Mouse (Mus musculus): Measurements from ENCODE around the gene Lhfp. TPM values are rescaled to one million over a fixed set of nuclear protein-coding genes. Genes with fewer than 3 reads are reported as not detected.

Lhfp gene
- polyA plus RNA-seq, 1 experiment: 225 TPM

- Histone ChIP-seq H3K27ac (ENCODE audit: insufficient read depth, low read length) (no peak overlapping the region), H3K4me1 (ENCODE audit: control insufficient read depth, insufficient read depth, low read length) (no peaks in the 10 kb centered on the region), H3K4me3 (ENCODE audit: insufficient read depth, low read length) (no peak overlapping the region)
- no peak for TF ChIP-seq POLR2A (IDR thresholded peaks at IDR 0.05; ENCODE audit: low read depth, low read length)
- TF ChIP-seq CTCF (IDR thresholded peaks at IDR 0.05; ENCODE audit: borderline replicate concordance, insufficient read depth, low read length): no peak
Measured at GRCm38 (mm10) chr3:53291945-53292344, 250.6 kb downstream of the Lhfp start.

DNA sequence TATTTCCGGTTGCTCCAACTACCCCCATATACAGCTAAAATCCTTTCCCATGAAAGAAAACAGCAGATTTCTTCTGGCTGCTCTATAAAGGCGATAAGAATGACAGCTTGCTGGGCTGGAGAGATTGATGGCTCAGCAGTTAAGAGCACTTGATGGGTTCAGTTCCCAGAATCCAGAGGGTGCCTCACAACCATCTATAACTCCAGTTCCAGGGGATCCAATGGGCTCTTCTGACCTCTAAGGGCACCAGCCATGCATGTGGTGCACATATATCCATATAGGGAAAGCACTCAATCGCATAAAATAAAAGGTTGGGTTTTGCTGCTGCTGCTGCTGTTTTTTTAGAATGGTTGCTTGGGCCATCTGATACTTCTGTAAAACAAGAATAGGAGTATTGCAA, 251.1 kb downstream of the Lhfp start:
- no peaks in the 10 kb centered on the region for H3K4me1 ChIP-seq (ENCODE audit: control insufficient read depth, insufficient read depth, low read length)
- no peak overlapping the region for H3K27ac ChIP-seq (ENCODE audit: insufficient read depth, low read length)
- TF ChIP-seq CTCF (IDR thresholded peaks at IDR 0.05; ENCODE audit: borderline replicate concordance, insufficient read depth, low read length): no peak
- TF ChIP-seq POLR2A (IDR thresholded peaks at IDR 0.05; ENCODE audit: low read depth, low read length): no peak
- no peak overlapping the region for H3K4me3 ChIP-seq (ENCODE audit: insufficient read depth, low read length)

GRCm38 (mm10) chr3:53292979-53293378, 251.7 kb downstream of the Lhfp start:
- Histone ChIP-seq H3K4me1 (ENCODE audit: control insufficient read depth, insufficient read depth, low read length) (no peaks in the 10 kb centered on the region), H3K27ac (ENCODE audit: insufficient read depth, low read length) (no peak overlapping the region), H3K4me3 (ENCODE audit: insufficient read depth, low read length) (no peak overlapping the region)
- TF ChIP-seq CTCF (IDR thresholded peaks at IDR 0.05; ENCODE audit: borderline replicate concordance, insufficient read depth, low read length) (no peak), POLR2A (IDR thresholded peaks at IDR 0.05; ENCODE audit: low read depth, low read length) (no peak)

GRCm38 (mm10) chr3:53293901-53294433, 252.6 kb downstream of the Lhfp start:
- Histone ChIP-seq H3K4me3 (ENCODE audit: insufficient read depth, low read length) (no peak overlapping the region), H3K27ac (ENCODE audit: insufficient read depth, low read length) (no peak overlapping the region), H3K4me1 (ENCODE audit: control insufficient read depth, insufficient read depth, low read length) (no peaks in the 10 kb centered on the region)
- TF ChIP-seq CTCF (IDR thresholded peaks at IDR 0.05; ENCODE audit: borderline replicate concordance, insufficient read depth, low read length) (no peak), POLR2A (IDR thresholded peaks at IDR 0.05; ENCODE audit: low read depth, low read length) (no peak)

DNA sequence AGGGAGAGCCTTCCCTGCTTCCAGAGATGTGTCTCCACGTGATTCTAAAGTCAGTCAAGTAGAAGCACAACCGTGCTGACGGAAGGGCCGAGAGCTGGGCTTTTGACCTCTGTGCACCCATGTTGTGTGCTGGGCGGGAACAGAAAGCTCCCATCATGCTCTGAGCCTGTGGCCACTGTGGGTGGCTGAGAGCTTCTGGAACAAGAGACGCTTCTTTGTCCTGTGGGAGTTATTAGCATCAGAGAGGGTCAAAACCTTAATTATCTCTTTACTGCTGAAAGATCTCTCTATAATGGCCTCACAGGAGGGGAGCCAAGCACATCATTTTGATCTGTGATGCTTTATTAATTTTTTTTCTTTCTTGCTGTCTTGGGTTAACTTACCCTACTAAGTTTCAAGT, 253.5 kb downstream of the Lhfp start:
- no peaks in the 10 kb centered on the region for H3K4me1 ChIP-seq (ENCODE audit: control insufficient read depth, insufficient read depth, low read length)
- no peak overlapping the region for H3K27ac ChIP-seq (ENCODE audit: insufficient read depth, low read length)
- no peak overlapping the region for H3K4me3 ChIP-seq (ENCODE audit: insufficient read depth, low read length)
- no peak for TF ChIP-seq POLR2A (IDR thresholded peaks at IDR 0.05; ENCODE audit: low read depth, low read length)

GRCm38 (mm10) chr3:53301866-53302265, 260.5 kb downstream of the Lhfp start:
- H3K4me3 ChIP-seq (ENCODE audit: insufficient read depth, low read length): no peak overlapping the region

DNA sequence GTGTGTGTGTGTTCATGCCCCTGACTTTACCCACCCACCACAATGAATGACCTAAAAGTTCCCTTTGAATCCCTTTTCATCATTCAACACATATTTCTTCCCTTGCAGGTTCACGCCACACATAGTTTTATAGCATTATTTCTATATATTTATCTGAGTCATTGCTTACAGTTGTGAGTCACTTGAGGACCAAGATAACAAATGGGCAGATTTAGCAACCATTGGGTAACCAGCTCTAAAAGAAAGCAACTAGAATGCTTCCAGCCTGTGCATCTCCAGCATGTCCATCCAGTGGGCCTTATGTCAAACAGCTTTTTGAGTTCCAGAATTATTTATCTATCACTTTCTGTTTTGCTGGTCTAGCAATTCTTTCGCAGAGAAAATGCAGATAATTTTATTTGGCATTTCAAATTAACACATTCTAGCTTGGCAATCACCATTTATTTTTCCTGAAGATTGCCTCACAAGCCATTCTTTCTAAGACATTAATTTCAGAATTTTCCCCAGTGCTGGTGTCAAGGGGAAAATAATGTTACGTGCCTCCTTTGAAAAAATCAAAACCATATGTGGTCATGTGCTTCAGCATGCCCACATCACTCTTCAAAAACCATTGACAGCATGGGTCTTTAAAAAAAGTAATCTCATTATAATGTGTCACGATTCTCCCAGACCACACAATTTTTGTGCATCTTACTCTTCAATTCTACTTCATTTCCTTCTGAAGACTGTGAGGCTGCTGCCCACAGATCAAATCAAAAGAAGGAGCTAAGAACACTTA, 263.0 kb downstream of the Lhfp start:
- Histone ChIP-seq H3K4me1 (ENCODE audit: control insufficient read depth, insufficient read depth, low read length) (peaks cover 4% of the 10 kb centered on the region; the same call in 1 of the 2 replicates), H3K4me3 (ENCODE audit: insufficient read depth, low read length) (no peak overlapping the region), H3K27ac (ENCODE audit: insufficient read depth, low read length) (no peak overlapping the region)
- TF ChIP-seq CTCF (IDR thresholded peaks at IDR 0.05; ENCODE audit: borderline replicate concordance, insufficient read depth, low read length) (no peak), POLR2A (IDR thresholded peaks at IDR 0.05; ENCODE audit: low read depth, low read length) (no peak)

More at GRCm38 (mm10) chr3:53301866-53302265, 260.5 kb downstream of the Lhfp start:
- TF ChIP-seq CTCF (IDR thresholded peaks at IDR 0.05; ENCODE audit: borderline replicate concordance, insufficient read depth, low read length) (no peak), POLR2A (IDR thresholded peaks at IDR 0.05; ENCODE audit: low read depth, low read length) (no peak)
- Histone ChIP-seq H3K27ac (ENCODE audit: insufficient read depth, low read length) (no peak overlapping the region), H3K4me1 (ENCODE audit: control insufficient read depth, insufficient read depth, low read length) (peaks cover 4% of the 10 kb centered on the region; the same call in 1 of the 2 replicates)

- H3K27ac ChIP-seq (ENCODE audit: insufficient read depth, low read length): no peak overlapping the region
- peaks cover 4% of the 10 kb centered on the region; the same call in 1 of the 2 replicates for H3K4me1 ChIP-seq (ENCODE audit: control insufficient read depth, insufficient read depth, low read length)
- no peak for TF ChIP-seq CTCF (IDR thresholded peaks at IDR 0.05; ENCODE audit: borderline replicate concordance, insufficient read depth, low read length)
- no peak for TF ChIP-seq POLR2A (IDR thresholded peaks at IDR 0.05; ENCODE audit: low read depth, low read length)
- H3K4me3 ChIP-seq (ENCODE audit: insufficient read depth, low read length): no peak overlapping the region
Measured at GRCm38 (mm10) chr3:53305860-53306259, 264.5 kb downstream of the Lhfp start.

- no peak overlapping the region for H3K27ac ChIP-seq (ENCODE audit: insufficient read depth, low read length)
- TF ChIP-seq CTCF (IDR thresholded peaks at IDR 0.05; ENCODE audit: borderline replicate concordance, insufficient read depth, low read length) (no peak), POLR2A (IDR thresholded peaks at IDR 0.05; ENCODE audit: low read depth, low read length) (no peak)
- H3K4me1 ChIP-seq (ENCODE audit: control insufficient read depth, insufficient read depth, low read length): peaks cover 4% of the 10 kb centered on the region; the same call in 1 of the 2 replicates
- H3K4me3 ChIP-seq (ENCODE audit: insufficient read depth, low read length): no peak overlapping the region
Measured at GRCm38 (mm10) chr3:53308649-53309048, 267.3 kb downstream of the Lhfp start.

DNA sequence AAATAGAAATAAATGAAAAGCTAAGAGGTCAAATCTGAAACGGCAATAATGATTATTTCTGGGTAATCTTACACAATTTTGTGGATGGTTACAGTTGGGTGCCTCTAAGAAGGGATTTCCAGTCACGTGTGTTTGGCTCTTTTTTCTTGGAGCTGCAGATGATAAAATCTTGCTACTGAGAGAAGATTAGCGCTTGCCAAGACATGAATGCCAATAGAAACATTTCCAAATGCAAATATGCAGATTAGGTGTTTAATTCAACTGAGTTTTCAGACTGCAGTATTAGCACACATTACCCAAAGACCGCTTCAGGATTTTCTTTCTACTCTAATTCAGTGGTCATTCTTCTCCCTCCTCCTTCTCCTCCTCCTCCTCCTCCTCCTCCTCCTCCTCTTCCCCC, 268.8 kb downstream of the Lhfp start:
- TF ChIP-seq CTCF (IDR thresholded peaks at IDR 0.05; ENCODE audit: borderline replicate concordance, insufficient read depth, low read length) (no peak), POLR2A (IDR thresholded peaks at IDR 0.05; ENCODE audit: low read depth, low read length) (no peak)
- Histone ChIP-seq H3K4me3 (ENCODE audit: insufficient read depth, low read length) (no peak overlapping the region), H3K4me1 (ENCODE audit: control insufficient read depth, insufficient read depth, low read length) (no peaks in the 10 kb centered on the region), H3K27ac (ENCODE audit: insufficient read depth, low read length) (no peak overlapping the region)
